Mouse (Mus musculus): ENCODE results near the gene Tas2r110.

The Tas2r110 gene

DNA sequence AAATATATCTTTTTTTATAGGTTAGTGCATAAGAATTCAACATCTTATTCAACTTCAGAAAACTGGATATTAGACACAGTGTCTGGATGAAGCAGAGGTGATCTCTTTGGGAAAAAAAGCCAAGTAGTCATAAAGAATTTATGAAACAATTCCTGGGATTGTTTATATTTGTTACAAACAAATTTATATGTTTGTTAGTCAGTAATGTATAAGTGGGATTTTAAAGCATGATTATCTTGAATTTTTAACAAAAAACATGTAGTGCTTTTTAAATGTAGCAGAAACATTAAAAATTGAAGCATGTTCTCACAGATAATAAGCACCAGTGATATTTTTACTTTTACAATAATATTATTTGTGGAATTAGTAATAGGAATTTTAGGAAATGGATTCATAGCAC lies at the start of gene Tas2r110:
Tas2r110 (plus strand) TSS at position 301 of the 400 bp plus-strand sequence.
- no peak for DNase-seq (ENCODE audit: low spot score in 2 of 2)

DNA sequence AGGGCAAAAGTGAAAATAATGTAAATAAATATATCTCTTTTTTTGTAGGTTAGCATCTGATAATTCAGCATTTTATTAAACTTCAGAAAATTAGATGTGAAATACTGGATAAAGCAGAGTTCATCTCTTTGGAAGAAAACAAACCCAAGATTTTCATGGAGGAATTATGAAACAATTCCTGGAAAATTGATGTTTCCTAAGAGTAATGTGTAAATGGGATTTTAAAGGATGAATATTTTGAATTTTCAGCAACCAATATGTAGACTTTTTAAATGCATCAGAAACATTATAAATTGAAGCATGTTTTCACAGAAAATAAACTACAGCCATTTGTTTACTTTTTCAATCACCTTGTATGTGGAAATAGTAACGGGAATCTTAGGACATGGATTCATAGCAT lies 21.0 kb upstream of the Tas2r110 start, which contains the start of gene Tas2r123:
Tas2r123 (plus strand) TSS at position 301 of the 400 bp plus-strand sequence.
- DNase-seq (ENCODE audit: low spot score in 2 of 2): no peak

DNA sequence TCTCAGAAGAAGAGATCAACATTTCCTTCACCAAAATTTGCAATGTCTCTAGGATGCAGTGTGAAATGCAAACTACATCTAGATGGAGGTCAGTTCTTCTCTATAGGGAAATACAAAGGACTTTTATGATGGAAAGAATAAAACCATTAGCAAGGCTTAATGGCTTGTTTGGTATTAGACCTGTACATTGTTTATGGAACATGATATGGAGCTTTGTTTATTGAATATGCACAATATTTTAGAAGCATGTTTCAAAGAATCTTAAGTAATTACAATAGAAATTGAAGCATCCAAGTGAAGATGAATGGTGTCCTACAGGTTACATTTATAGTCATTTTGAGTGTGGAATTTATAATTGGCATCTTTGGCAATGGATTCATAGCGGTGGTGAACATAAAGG lies 12.7 kb upstream of the Tas2r110 start, which contains the start of gene Tas2r116:
Tas2r116 (plus strand) TSS at position 301 of the 400 bp plus-strand sequence.
- DNase-seq (ENCODE audit: low spot score in 2 of 2): no peak

- DNase-seq (ENCODE audit: low spot score in 2 of 2): no peak
Measured at GRCm38 (mm10) chr6:132892711-132893110, 24.9 kb downstream of the Tas2r110 start, which contains the start of gene Tas2r113. TSS of gene Tas2r113 (plus strand) at chr6:132893011.

DNA sequence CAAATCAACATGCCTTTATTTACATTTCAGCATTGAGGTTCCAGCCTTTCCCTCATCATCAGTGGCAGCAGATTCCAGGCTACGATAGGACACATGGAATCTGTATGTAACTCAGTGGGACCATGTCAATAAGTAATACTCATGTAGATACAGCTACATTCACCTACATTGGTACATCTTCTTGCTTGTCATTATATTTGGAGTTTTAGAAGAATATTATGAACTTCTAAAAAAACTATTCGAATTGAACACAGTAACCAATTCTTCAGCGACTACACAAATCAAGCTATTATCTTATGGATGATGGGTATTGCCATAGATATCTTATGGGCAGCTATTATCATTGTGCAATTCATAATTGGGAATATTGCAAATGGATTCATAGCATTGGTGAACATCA lies 41.5 kb downstream of the Tas2r110 start, which contains the start of gene Tas2r125:
Tas2r125 (plus strand) TSS at position 301 of the 400 bp plus-strand sequence.
- no peak for DNase-seq (ENCODE audit: low spot score in 2 of 2)

Data from spleen, postnatal 4 days (tissue).